Mouse (Mus musculus) midbrain, embryonic 10.5 days (tissue): ENCODE data around the gene Dhtkd1. TPM values are rescaled to one million over a fixed set of nuclear protein-coding genes. Genes with fewer than 3 reads are reported as not detected.

Source experiments
- DNase-seq: peaks from one replicate; pipeline ENCODE4 v3.0.0-alpha.2; 2017; ENCODE audit warnings: low spot score
- H3K27ac ChIP-seq: fragments of 300-500 bp; sonication (generic); replicated peaks from 2 replicates; pipeline ENCODE4 v1.5.1; 2016; ENCODE audit warnings: mild to moderate bottlenecking
- H3K27me3 ChIP-seq: fragments of 300-500 bp; sonication (generic); 2 replicates; pipeline ENCODE4 v1.6.1; 2016; ENCODE audit warnings: low read depth, mild to moderate bottlenecking; ENCODE audit not compliant: poor library complexity, severe bottlenecking
- H3K36me3 ChIP-seq: fragments of 300-500 bp; sonication (generic); 2 replicates; pipeline ENCODE4 v1.6.1; 2016; ENCODE audit warnings: mild to moderate bottlenecking, moderate library complexity
- H3K4me1 ChIP-seq: fragments of 300-500 bp; sonication (generic); 2 replicates; pipeline ENCODE4 v1.6.1; 2016
- H3K4me3 ChIP-seq: fragments of 300-500 bp; sonication (generic); 2 replicates; pipeline ENCODE4 v1.5.1; 2016; ENCODE audit warnings: mild to moderate bottlenecking, moderate library complexity
- H3K9me3 ChIP-seq: fragments of 300-500 bp; sonication (generic); replicated peaks from 2 replicates; pipeline ENCODE4 v1.6.1; 2016; ENCODE audit warnings: mild to moderate bottlenecking
- WGBS: fragments of 180-500 bp; shearing (Covaris S2); methylation state at CpG from one replicate; pipeline ENCODE4 v1.1.7; 2016; 5-methylcytosine and 5-hydroxymethylcytosine counted together
- polyA plus RNA-seq: library from polyadenylated mRNA; unstranded; fragments of >200 nt; fragmentation: Nextera tagmentation; extraction: Ambion mirVana; gene quantifications from 2 replicates; pipeline ENCODE4 v1.2.1, GENCODE M21; 2016

Gene Dhtkd1
- polyA plus RNA-seq, 1 experiment from 2014 or later: 5.6 TPM

DNA sequence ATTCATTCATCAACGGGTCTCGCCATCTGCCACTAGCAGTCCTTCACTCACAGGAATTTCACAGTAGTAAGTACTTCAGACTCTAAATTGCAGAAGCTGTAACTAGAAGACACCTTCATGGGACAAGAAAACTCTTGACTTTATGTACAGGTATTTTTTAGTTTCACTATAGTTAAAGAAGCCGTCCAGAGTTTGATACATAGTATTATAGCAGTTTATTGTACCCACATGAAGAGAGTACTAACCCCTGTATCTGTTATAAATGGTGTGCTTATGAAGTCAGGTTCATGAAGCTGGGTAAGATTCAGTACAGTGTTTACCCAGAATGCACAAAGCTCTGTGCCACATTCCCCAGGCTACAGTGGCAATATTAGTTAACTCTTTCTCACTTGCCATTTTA is 79.8 kb downstream of the Dhtkd1 start, which contains the start of gene Gm13199:
Gene Gm13199 (minus strand): TSS at position 101 of the 400 bp plus-strand sequence.
- Histone ChIP-seq H3K27ac (no peak within 1 kb of the TSS), H3K9me3 (no peaks in the 10 kb centered on the region), H3K27me3 (no peaks in the 10 kb centered on the region), H3K4me3 (no peak within 1 kb of the TSS), H3K4me1 (no peaks in the 10 kb centered on the region), H3K36me3 (peaks cover 89% of the 10 kb centered on the region)
- DNase-seq: no peak
- 96% methylated on average over 3 of the region's 3 CpGs for WGBS

DNA sequence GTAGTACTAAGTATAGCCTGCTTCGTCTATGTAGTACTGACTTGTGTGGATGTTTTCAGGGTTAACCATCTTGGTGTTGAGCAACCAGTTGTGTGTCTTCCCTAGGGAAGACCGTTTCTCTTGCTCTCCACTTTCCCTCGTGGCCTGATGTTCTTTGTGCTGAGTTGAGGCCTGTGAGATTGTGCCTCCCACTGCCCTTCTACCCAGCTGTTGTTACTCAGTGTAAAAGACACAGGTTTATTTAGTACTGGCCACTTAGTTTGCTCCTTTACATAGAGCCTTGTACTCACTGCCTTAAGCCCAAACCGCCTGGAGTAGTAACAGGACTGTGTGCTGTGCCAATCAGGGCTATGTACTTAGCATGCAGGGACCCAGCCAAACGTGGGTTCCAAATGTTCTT is 90.7 kb downstream of the Dhtkd1 start:
- H3K4me3 ChIP-seq: no peak overlapping the region
- H3K27me3 ChIP-seq: no peaks in the 10 kb centered on the region
- DNase-seq: no peak
- H3K4me1 ChIP-seq: no peaks in the 10 kb centered on the region
- whole genome bisulfite sequencing: 85% methylated on average over 5 of the region's 5 CpGs
- no peak overlapping the region for H3K27ac ChIP-seq
- peaks cover 60% of the 10 kb centered on the region for H3K36me3 ChIP-seq
- H3K9me3 ChIP-seq: no peaks in the 10 kb centered on the region

DNA sequence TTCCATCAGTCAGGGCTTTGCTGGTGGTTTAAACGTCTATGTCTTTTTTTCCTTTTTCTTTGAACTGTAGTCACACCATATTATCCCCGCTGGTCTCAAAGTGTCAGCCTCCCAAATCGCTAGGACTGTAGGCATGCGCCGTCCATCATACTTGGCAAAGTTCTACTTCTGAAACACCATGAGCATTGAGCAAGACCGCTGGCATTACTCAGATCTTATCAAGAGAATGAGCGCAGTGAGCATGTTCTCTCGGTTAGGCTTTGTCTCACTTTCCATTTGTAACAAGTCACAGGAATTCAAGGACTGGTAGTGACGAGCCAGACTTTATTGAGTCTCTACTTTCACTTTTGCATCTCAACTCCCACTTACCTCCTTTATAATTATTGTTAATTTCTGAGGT is 91.5 kb downstream of the Dhtkd1 start:
- Histone ChIP-seq H3K4me1 (peaks cover 6% of the 10 kb centered on the region), H3K36me3 (peaks cover 54% of the 10 kb centered on the region), H3K27ac (no peak overlapping the region), H3K4me3 (no peak overlapping the region), H3K27me3 (no peaks in the 10 kb centered on the region), H3K9me3 (no peaks in the 10 kb centered on the region)
- DNase-seq: no peak
- 95% methylated on average over 9 of the region's 9 CpGs for WGBS

Other genes with a start within 250 kb of the Dhtkd1 start
- gene Camk1d, start 228.3 kb downstream of the Dhtkd1 start, polyA plus RNA-seq: 1.4 and 1.5 TPM in 2 replicates
- 99.1 and 123 TPM in 2 replicates for gene Nudt5, start 97.8 kb downstream of the Dhtkd1 start, polyA plus RNA-seq
- gene Cdc123, start 97.6 kb downstream of the Dhtkd1 start, polyA plus RNA-seq: 418 and 428 TPM in 2 replicates
- 2.2 and 2.3 TPM in 2 replicates for gene Gm13199, start 79.9 kb downstream of the Dhtkd1 start, polyA plus RNA-seq
- gene Sec61a2, start 47.4 kb downstream of the Dhtkd1 start, polyA plus RNA-seq: 91.0 and 91.6 TPM in 2 replicates
- 10.3 TPM in 2 replicates for gene Upf2, start 8.7 kb upstream of the Dhtkd1 start, polyA plus RNA-seq
- gene Proser2, start 187.4 kb upstream of the Dhtkd1 start, polyA plus RNA-seq: 3.2 and 3.3 TPM in 2 replicates